Mouse (Mus musculus): ENCODE data around the gene H2-Aa.

Gene H2-Aa

GRCm38 (mm10) chr17:34249878-34250277, 37.7 kb downstream of the H2-Aa start:
- ChIA-PET POLR2A (interaction anchor here in 3 of 4 experiments (0.6 to 1.7 kb wide), 3 partner anchors 42 to 161 kb away, joined by 3 to 7 read pairs (median 3); no protein-coding TSS in a partner anchor), CTCF (interaction anchor here (0.5 to 4.0 kb wide), 56 partner anchors 9 to 926 kb away, joined by 3 to 55 read pairs (median 4); partner anchors contain the start of genes Btnl1 (in 2 of the 4), H2-Aa (in 2 of the 4), BC051142 (in 1 of the 4) and H2-Ob (in 1 of the 4))

- ChIA-PET CTCF (interaction anchor here (0.6 to 4.0 kb wide), 44 partner anchors 8 to 557 kb away, joined by 3 to 55 read pairs (median 4); partner anchors contain the start of genes H2-Aa (in 2 of the 4), BC051142 (in 1 of the 4) and Notch4 (in 1 of the 4)), POLR2A (interaction anchor here in 1 of 4 experiments (1.0 kb wide), 1 partner anchor 161 kb away, joined by 3 read pairs; no protein-coding TSS in a partner anchor)
These were observed 38.3 kb downstream of the H2-Aa start for GRCm38 (mm10) chr17:34249361-34249760.

- ChIA-PET CTCF (interaction anchor here in 3 of 4 experiments (0.6 to 4.0 kb wide), 10 partner anchors 15 to 315 kb away, joined by 3 to 43 read pairs (median 8); partner anchors contain the start of gene Notch4 (in 1 of the 3)), POLR2A (no interaction called here)
These were observed 38.9 kb downstream of the H2-Aa start for GRCm38 (mm10) chr17:34248764-34249163.

GRCm38 (mm10) chr17:34247047-34247446, 40.6 kb downstream of the H2-Aa start:
- POLR2A ChIA-PET, result no interaction called here

GRCm38 (mm10) chr17:34244656-34245055, 43.0 kb downstream of the H2-Aa start:
- CTCF ChIA-PET, result no interaction called here
- POLR2A ChIA-PET, result no interaction called here

More at GRCm38 (mm10) chr17:34247047-34247446, 40.6 kb downstream of the H2-Aa start:
- CTCF ChIA-PET, result interaction anchor here in 2 of 4 experiments (1.0 to 2.1 kb wide), 6 partner anchors 66 to 164 kb away, joined by 3 to 13 read pairs (median 5); no protein-coding TSS in a partner anchor

- POLR2A ChIA-PET, result interaction anchor here in 1 of 4 experiments (1.7 kb wide), 1 partner anchor 323 kb away, joined by 3 read pairs; the partner anchor contains the start of gene Notch4
- CTCF ChIA-PET, result interaction anchor here in 1 of 4 experiments (1.7 kb wide), 1 partner anchor 9 kb away, joined by 5 read pairs; no protein-coding TSS in a partner anchor
These were observed 46.7 kb downstream of the H2-Aa start for GRCm38 (mm10) chr17:34240916-34241315.

GRCm38 (mm10) chr17:34240366-34240765, 47.3 kb downstream of the H2-Aa start:
- ChIA-PET POLR2A (interaction anchor here in 1 of 4 experiments (0.6 kb wide), 1 partner anchor 576 kb away, joined by 3 read pairs; no protein-coding TSS in a partner anchor), CTCF (interaction anchor here in 1 of 4 experiments (1.7 kb wide), 1 partner anchor 10 kb away, joined by 5 read pairs; no protein-coding TSS in a partner anchor)

- ChIA-PET CTCF (interaction anchor here in 2 of 4 experiments (0.6 to 2.9 kb wide), 3 partner anchors 10 to 1690 kb away, joined by 3 to 11 read pairs (median 3); no protein-coding TSS in a partner anchor), POLR2A (interaction anchor here in 1 of 4 experiments (0.7 kb wide), 1 partner anchor 12 kb away, joined by 3 read pairs; no protein-coding TSS in a partner anchor)
These were observed 48.0 kb downstream of the H2-Aa start for GRCm38 (mm10) chr17:34239601-34240041.

- CTCF ChIA-PET, result interaction anchor here in 3 of 4 experiments (0.9 to 2.9 kb wide), 4 partner anchors 11 to 75 kb away, joined by 3 to 11 read pairs (median 4); no protein-coding TSS in a partner anchor
These were observed 48.9 kb downstream of the H2-Aa start, which contains the start of gene H2-Ob for GRCm38 (mm10) chr17:34238706-34239105. Gene H2-Ob (plus strand): TSS chr17:34238903.

GRCm38 (mm10) chr17:34237741-34238140, 49.9 kb downstream of the H2-Aa start:
- POLR2A ChIA-PET, result interaction anchor here in 2 of 4 experiments (0.6 kb wide), 2 partner anchors 157 to 452 kb away, joined by 3 to 4 read pairs; no protein-coding TSS in a partner anchor

More at GRCm38 (mm10) chr17:34238706-34239105, 48.9 kb downstream of the H2-Aa start, which contains the start of gene H2-Ob:
- POLR2A ChIA-PET, result interaction anchor here in 1 of 4 experiments (0.6 kb wide), 1 partner anchor 117 kb away, joined by 6 read pairs; no protein-coding TSS in a partner anchor

GRCm38 (mm10) chr17:34236691-34237090, 50.9 kb downstream of the H2-Aa start:
- ChIA-PET CTCF (interaction anchor here in 2 of 4 experiments (0.9 to 2.9 kb wide), 4 partner anchors 14 to 175 kb away, joined by 3 to 11 read pairs (median 6); no protein-coding TSS in a partner anchor), POLR2A (interaction anchor here in 1 of 4 experiments (1.3 kb wide), 1 partner anchor 22 kb away, joined by 3 read pairs; no protein-coding TSS in a partner anchor)

More at GRCm38 (mm10) chr17:34237741-34238140, 49.9 kb downstream of the H2-Aa start:
- CTCF ChIA-PET, result interaction anchor here (0.6 to 2.9 kb wide), 8 partner anchors 12 to 150 kb away, joined by 3 to 11 read pairs (median 3); no protein-coding TSS in a partner anchor

- ChIA-PET CTCF (interaction anchor here (0.8 to 3.1 kb wide), 19 partner anchors 10 to 176 kb away, joined by 3 to 23 read pairs (median 5); no protein-coding TSS in a partner anchor), POLR2A (interaction anchor here in 2 of 4 experiments (0.8 to 1.5 kb wide), 4 partner anchors 11 to 23 kb away, joined by 3 to 5 read pairs (median 4); no protein-coding TSS in a partner anchor)
These were observed 52.7 kb downstream of the H2-Aa start for GRCm38 (mm10) chr17:34234926-34235325.

All from embryonic stem cell, embryonic (primary cell).